Mouse (Mus musculus): ENCODE measurements around the gene Vkorc1. TPM values are rescaled to one million over a fixed set of nuclear protein-coding genes. Genes with fewer than 3 reads are reported as not detected.
"Not testable (repeated sequence)": the region's sequence is repeated elsewhere in the genome, so short reads cannot be mapped to it uniquely, and the experiment has no call there.

Vkorc1 gene
- polyA plus RNA-seq, 2 experiments from 2014 or later: 20.9 to 31.8 TPM

DNA sequence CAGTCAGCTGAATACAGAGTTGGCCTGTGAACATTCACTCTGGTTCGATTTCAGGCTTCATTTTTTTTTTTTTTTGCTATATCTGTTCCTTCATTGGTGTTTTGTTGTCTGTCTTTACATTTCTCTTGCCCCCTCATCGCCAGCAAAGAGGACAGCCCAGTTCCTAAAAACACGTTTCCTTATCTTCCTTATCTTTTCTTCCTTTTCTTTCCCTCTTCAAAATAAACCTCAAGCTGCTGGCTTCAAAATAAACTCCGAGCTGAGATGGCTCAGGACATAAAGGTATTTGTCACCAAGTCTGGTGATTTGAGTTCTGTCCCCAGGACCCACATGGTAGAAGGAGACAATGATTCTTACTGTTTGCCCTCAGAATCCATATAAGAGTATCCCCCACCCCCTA lies 17.5 kb upstream of the Vkorc1 start:
- no peak for ATAC-seq

- peak; percentile 99 for ATAC-seq
Observed at GRCm38 (mm10) chr7:127912190-127912871, 16.9 kb upstream of the Vkorc1 start, which contains the start of gene Kat8. Kat8 (plus strand) TSS chr7:127912516.

GRCm38 (mm10) chr7:127908656-127909055 lies 13.2 kb upstream of the Vkorc1 start:
- no peak for ATAC-seq

GRCm38 (mm10) chr7:127907939-127908338 lies 12.5 kb upstream of the Vkorc1 start:
- ATAC-seq: no peak

DNA sequence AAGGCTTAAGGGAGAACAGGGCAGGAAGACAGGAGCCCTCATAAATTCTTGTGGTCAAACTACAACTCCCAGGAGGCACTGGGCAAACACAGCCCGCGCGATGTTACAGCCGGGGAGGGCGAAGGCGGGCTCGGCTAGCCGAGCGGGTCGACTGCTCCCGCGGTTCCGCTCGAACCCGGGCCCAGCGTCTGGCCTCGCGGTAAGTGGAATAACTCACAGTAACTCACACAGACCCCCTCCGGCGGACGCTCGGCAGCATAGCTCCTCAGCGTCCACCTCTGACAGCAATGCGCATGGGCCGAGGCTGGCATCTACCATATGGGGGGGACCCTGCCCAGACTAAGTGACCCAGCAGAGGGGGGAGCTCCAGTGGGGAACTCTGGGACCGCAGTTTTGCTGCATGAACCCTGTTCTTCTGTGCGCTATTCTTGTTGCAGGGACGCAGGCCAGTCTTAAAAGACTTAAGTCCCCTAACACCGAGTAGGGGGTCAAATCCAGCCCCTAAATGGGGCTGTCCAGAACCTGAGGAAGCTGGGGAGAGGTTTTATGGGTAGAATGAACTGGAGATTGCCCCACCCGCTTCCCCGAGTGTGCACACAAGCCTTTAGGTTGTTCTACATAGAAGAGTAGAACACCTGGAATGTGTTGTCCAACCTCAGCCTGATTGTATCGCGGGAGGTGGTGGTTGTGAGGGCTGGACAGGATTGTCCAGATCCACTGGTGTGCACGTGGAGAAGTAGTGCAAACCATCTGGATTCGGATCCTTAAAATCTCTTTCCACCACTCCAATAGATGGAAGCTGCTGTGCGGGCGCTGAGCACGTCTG lies 8.8 kb upstream of the Vkorc1 start, which contains the start of gene Bckdk:
Gene Bckdk (plus strand): TSS at position 112 of the 826 bp plus-strand sequence.
- ATAC-seq: peak; percentile 97

DNA sequence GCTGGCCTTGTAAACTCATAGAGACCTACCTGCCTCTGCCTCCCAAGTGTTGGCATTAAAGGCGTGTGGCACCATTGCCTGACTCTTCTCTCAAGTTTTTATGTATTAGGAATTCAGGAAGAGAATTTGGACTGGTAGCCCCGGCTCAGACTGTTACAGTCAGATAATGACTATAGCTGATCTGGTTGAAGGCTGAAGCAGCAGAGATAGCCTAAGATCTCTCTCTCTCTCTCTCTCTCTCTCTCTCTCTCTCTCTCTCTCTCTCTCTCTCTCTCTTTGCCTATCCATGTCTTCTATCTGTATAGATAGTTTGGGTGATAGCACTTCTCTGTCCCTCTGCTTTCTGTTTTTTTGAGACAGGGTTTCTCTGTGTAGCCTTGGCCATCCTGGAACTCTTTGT lies 6.4 kb upstream of the Vkorc1 start:
- no peak for ATAC-seq

- no peak for ATAC-seq
Observed at GRCm38 (mm10) chr7:127899997-127900396, 4.6 kb upstream of the Vkorc1 start.

GRCm38 (mm10) chr7:127898179-127898956 lies 3.0 kb upstream of the Vkorc1 start:
- no peak for ATAC-seq

DNA sequence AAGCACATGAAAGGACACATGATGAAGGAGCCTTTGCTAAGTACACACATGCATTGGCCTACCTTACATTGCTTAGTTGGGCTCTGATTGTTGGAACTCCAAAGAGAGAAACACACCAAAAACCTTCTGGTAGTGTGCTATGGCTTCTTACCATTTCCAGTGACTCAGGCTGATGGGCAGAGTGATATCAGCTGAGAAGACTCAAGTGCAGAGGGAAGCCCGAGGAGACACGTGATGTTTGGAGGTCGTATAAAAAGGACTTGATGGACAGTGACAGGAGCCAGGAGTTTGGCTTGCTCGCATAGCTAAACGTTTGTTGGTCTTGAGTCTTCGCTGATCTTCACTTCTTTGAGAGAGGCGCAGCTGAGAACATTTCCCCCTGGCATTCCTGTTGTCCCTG lies 2.1 kb upstream of the Vkorc1 start:
- ATAC-seq: no peak

DNA sequence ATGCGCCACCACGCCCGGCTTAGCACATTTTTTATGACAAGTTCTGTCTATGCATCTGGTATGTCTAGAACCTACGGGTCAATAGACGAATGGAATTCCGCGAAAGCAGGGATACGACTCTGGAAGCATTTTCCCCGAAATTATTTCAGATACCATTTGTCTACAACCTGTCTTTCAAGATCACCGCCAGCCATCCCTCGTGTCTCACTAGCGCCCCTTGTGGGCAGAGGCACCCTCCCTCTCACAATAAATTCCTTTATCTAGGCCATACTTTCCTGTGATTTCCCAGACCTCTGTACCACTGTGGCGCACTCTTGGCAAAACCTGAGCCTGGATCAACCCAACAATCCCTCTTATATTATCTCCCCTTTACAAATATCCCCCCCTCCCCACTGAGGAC lies 967 bp upstream of the Vkorc1 start:
- no peak for ATAC-seq

- ATAC-seq: not testable (repeated sequence)
Observed at GRCm38 (mm10) chr7:127895891-127896290, 474 bp upstream of the Vkorc1 start.

GRCm38 (mm10) chr7:127894480-127894879 lies 937 bp downstream of the Vkorc1 start:
- no peak for ATAC-seq

- no peak for ATAC-seq
Observed at GRCm38 (mm10) chr7:127890798-127891197, 4.6 kb downstream of the Vkorc1 start, which contains the start of gene Prss53. Prss53 (minus strand) TSS chr7:127890970.

GRCm38 (mm10) chr7:127888821-127889220 lies 6.6 kb downstream of the Vkorc1 start:
- ATAC-seq: no peak

DNA sequence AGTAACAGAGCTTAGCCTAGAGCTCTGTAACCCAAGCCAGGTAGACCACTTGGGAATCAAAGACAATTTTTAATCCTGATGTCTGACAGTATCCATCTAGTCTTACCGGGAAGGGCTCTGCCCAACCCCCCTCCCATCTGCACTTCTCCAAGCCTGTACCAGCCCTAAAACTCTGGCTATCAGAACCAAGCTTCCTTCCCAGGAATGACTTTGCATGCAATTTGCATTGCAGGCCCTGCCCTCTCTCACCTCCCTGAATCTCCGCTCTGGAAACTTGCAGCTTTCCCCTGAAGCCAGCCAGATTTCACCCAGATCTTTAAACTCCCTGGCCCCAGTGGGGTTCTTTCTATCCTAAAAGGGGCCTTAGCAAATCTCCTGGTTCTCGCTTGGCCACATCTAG lies 7.6 kb downstream of the Vkorc1 start:
- ATAC-seq: no peak

DNA sequence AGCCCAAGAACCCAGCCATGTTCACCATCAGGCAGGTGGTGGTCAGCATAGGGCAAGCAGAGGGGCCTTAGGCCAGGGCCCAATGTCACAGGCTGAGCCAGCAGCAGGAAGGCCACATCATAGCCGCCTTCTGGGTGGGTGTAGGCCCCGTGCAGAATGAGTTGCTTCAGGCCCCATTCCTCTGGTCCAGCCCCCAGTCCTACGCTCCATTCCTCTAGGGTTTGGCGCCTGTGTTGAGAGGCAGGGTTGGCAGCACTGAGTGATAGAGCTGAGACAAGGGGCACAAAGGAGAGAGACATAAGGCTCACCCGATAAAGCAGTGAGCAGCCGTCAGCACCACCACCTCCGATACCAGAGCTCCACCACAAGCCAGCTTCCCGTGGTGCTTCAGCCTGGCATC lies 8.2 kb downstream of the Vkorc1 start:
- ATAC-seq: no peak

DNA sequence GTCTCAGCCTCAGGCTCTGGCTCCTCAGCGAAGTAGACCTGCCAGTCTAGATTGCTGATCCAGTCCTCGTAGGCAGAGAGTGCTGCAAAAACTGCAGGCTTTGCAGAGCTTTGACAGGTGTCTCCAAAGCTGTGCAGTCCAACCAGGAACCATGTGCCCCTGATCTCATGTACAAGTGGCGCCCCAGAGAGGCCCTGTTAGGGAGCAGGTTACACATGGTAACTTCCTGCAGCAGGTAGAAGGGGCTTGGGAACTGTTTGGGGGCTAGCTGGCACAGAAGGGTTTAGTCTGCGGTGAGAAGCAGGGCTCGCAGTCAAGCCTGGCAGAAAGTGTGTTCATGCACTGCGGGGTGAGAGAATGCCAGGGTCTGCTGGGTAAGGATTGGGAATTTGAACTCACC lies 8.9 kb downstream of the Vkorc1 start:
- no peak for ATAC-seq

DNA sequence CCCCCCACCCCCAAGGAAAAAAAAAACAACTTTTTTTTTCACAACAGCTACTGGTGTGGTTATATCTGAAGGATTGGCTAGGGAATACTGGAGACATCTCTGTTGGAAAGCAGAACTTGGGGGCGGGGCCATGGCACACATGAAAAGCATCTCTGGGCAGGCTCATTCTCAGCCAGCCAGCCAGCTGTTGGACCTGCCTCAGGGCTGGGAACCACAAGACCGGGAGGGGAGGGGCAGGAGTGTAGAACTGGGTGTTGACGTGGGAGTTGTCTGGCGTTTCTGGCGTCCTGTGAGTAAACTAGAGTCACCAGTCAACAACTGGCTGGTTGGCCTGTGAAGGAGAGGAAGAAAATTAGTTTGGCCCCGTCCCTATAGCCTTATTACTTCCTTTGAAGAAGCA lies 9.5 kb downstream of the Vkorc1 start:
- no peak for ATAC-seq

DNA sequence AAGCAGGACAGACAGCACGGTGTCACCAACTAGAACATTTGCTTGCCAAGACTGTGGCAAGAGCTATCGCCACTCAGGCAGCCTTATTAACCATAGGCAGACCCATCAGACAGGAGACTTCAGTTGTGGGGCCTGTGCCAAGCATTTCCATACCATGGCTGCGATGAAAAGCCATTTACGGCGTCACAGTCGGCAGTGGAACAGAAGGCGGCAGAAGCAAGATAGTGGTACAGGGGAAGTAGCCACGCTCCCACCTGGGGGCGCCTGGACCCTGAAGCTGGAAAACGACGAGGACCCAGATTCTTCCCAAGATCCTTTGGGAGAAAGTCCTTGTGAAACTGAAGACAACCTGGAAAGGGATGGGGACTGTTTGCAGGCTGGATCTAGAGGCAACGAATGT lies 15.0 kb downstream of the Vkorc1 start:
- no peak for ATAC-seq

- no peak for ATAC-seq
Observed at GRCm38 (mm10) chr7:127879301-127879700, 16.1 kb downstream of the Vkorc1 start.

- peak; percentile 37 for ATAC-seq
Observed at GRCm38 (mm10) chr7:127876467-127877348, 18.7 kb downstream of the Vkorc1 start, which contains the start of gene Zfp668. Zfp668 (minus strand) TSS chr7:127876828.

- ATAC-seq: peak; percentile 53
Observed at GRCm38 (mm10) chr7:127876041-127876466, 19.4 kb downstream of the Vkorc1 start, which contains the start of gene Zfp646. Zfp646 (plus strand) TSS chr7:127876221.

Data from activated CD4-positive, CD25-positive, alpha-beta regulatory T cell, adult 4 months (primary cell).